8 mouse cellular contexts compared by ENCODE assay signal in the genomic region with DNA sequence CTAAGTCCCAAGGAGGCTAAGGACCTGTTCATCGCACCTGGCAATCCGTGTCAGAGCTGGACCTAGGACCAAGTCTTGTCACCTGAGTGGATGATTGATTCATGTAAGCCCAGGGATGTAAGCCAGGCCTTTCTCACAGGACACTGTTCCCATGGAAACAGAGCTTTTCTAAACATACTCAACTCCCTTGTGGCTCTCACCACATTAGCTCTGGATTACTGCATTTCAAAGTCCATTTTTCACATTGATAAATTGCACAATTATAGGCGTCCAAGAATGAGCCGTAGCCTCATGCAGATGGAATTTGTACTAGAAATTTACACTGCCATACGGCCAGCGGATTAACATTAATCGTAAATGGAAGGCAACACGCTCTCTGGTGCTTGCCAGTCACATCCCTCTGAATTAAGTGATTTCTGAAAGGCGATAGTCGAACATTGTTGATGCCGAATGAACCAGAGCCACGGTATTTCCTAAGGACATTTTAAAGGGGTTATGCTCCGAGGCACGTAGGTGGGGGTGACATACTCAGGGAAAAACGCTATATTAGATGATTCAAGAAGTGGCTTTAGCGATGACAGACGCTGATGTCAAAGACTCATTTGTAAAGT. TPM values are rescaled to one million over a fixed set of nuclear protein-coding genes. Genes with fewer than 3 reads are reported as not detected.
DNase-seq lines count a peak whose midpoint lies in the region; ATAC-seq lines count a peak whose summit lies in the region.
"Had no signal": no experiment of that assay in that cellular context is flagged by ENCODE, and none has a peak within 500 bp of the region (broad histone marks: within the 10 kb centered on the region; RNA-seq: fewer than 3 reads in every experiment).

No protein-coding gene starts in this region.

- intact Hi-C loops in gastrocnemius, postnatal 36 days (cut with DNase I), result no loop called here

- H3K36me3 ChIP-seq in midbrain, embryonic 11.5 days (ENCODE audit: control insufficient read depth, insufficient read depth, low read length), result no peaks in the 10 kb centered on the region
- H3K36me3 ChIP-seq in midbrain, embryonic 10.5 days, result no peaks in the 10 kb centered on the region
- no peaks in the 10 kb centered on the region for H3K36me3 ChIP-seq in forebrain, embryonic 11.5 days (ENCODE audit: control insufficient read depth, insufficient read depth, low read length)
- H3K36me3 ChIP-seq: heart, embryonic 15.5 days had no signal

- no peak overlapping the region for H3K9ac ChIP-seq in midbrain, embryonic 11.5 days (ENCODE audit: low read length)
- no peak overlapping the region for H3K9ac ChIP-seq in forebrain, embryonic 11.5 days (ENCODE audit: low read length)
- H3K9ac ChIP-seq: heart, embryonic 15.5 days had no signal

- H3K27ac ChIP-seq in midbrain, embryonic 11.5 days (ENCODE audit: low read depth, low read length), result no peak overlapping the region
- no peak overlapping the region for H3K27ac ChIP-seq in midbrain, embryonic 10.5 days (replicated peaks)
- H3K27ac ChIP-seq in forebrain, embryonic 11.5 days (ENCODE audit: low read depth, low read length), result no peak overlapping the region
- H3K27ac ChIP-seq: heart, embryonic 15.5 days had no signal

- 61% methylated on average over 17 of the region's 17 CpGs for WGBS in midbrain, embryonic 11.5 days
- 75% methylated on average over 17 of the region's 17 CpGs for WGBS in midbrain, embryonic 10.5 days
- 61% methylated on average over 17 of the region's 17 CpGs for WGBS in forebrain, embryonic 11.5 days

- no peaks in the 10 kb centered on the region for H3K27me3 ChIP-seq in midbrain, embryonic 11.5 days (ENCODE audit: control insufficient read depth, insufficient read depth, low read length)
- H3K27me3 ChIP-seq in midbrain, embryonic 10.5 days (ENCODE audit: low read depth, poor library complexity, severe bottlenecking), result no peaks in the 10 kb centered on the region
- no peaks in the 10 kb centered on the region for H3K27me3 ChIP-seq in forebrain, embryonic 11.5 days (ENCODE audit: control insufficient read depth, insufficient read depth, low read length)
- H3K27me3 ChIP-seq: heart, embryonic 15.5 days had no signal

- H3K9me3 ChIP-seq in midbrain, embryonic 11.5 days (ENCODE audit: control insufficient read depth, low read length), result no peaks in the 10 kb centered on the region
- peaks cover 3% of the 10 kb centered on the region; the same call in 1 of the 2 replicates for H3K9me3 ChIP-seq in midbrain, embryonic 10.5 days (replicated peaks)
- no peaks in the 10 kb centered on the region for H3K9me3 ChIP-seq in forebrain, embryonic 11.5 days (ENCODE audit: control insufficient read depth, low read length)
- H3K9me3 ChIP-seq: heart, embryonic 15.5 days had no signal

- peaks cover 12% of the 10 kb centered on the region; the same call in 1 of the 2 replicates for H3K4me1 ChIP-seq in midbrain, embryonic 11.5 days (ENCODE audit: control insufficient read depth, insufficient read depth, low read length)
- H3K4me1 ChIP-seq in midbrain, embryonic 10.5 days, result peaks cover 33% of the 10 kb centered on the region
- peaks cover 5% of the 10 kb centered on the region; the same call in 1 of the 2 replicates for H3K4me1 ChIP-seq in forebrain, embryonic 11.5 days (replicated peaks; ENCODE audit: control insufficient read depth, insufficient read depth, low read length)

- peak; percentile 74; the same call in 1 of the 2 replicates for ATAC-seq in midbrain, embryonic 11.5 days (ENCODE audit: low FRiP score)
- ATAC-seq in forebrain, embryonic 11.5 days (replicated peaks; ENCODE audit: low FRiP score), result peak; percentile 49
- no peak for ATAC-seq in megakaryocyte progenitor cell, adult 5-6 weeks (replicated peaks; ENCODE audit: poor library complexity)

- no peak overlapping the region for H3K4me2 ChIP-seq in midbrain, embryonic 11.5 days
- H3K4me2 ChIP-seq in forebrain, embryonic 11.5 days (ENCODE audit: low read depth, low read length, severe bottlenecking), result no peak overlapping the region
- H3K4me2 ChIP-seq: heart, embryonic 15.5 days had no signal

- no peak for DNase-seq in midbrain, embryonic 11.5 days (ENCODE audit: low spot score, missing footprints)
- DNase-seq in midbrain, embryonic 10.5 days (ENCODE audit: low spot score), result no peak
- no peak for DNase-seq in forebrain, embryonic 11.5 days (ENCODE audit: low spot score)
- peak; percentile 89 for DNase-seq in mesoderm, embryonic 11.5 days (ENCODE audit: low read depth, low spot score)
- DNase-seq in left cerebral cortex, adult 18-20 months (ENCODE audit: low spot score in 2 of 2), result no peak
- no peak for DNase-seq in gastrocnemius, postnatal 36 days

- no peak overlapping the region for H3K4me3 ChIP-seq in midbrain, embryonic 11.5 days (ENCODE audit: low read depth, low read length)
- no peak overlapping the region for H3K4me3 ChIP-seq in midbrain, embryonic 10.5 days
- H3K4me3 ChIP-seq in forebrain, embryonic 11.5 days (ENCODE audit: low read depth, low read length), result no peak overlapping the region
- H3K4me3 ChIP-seq: heart, embryonic 15.5 days had no signal

RNA-seq across cellular contexts. Expression of gene Cep63, which starts 23.7 kb away (rescaled TPM):
- 53.1 and 62.0 TPM in 2 replicates for polyA plus RNA-seq in midbrain, embryonic 11.5 days (2014; fragmentation: Nextera tagmentation; extraction: Ambion mirVana)
- 54.1 and 65.9 TPM in 2 replicates for polyA plus RNA-seq in midbrain, embryonic 10.5 days (2016; fragmentation: Nextera tagmentation; extraction: Ambion mirVana)
- 51.4 and 53.2 TPM in 2 replicates for polyA plus RNA-seq in forebrain, embryonic 11.5 days (2014; fragmentation: Nextera tagmentation; extraction: Ambion mirVana)
- 26.0 and 43.3 TPM in 2 replicates for total RNA-seq in megakaryocyte progenitor cell, adult 5-6 weeks (2015)
- 30.0 and 40.8 TPM in 2 replicates for total RNA-seq in megakaryocyte progenitor cell, adult 5-6 weeks (2017)
- total RNA-seq in left cerebral cortex, adult 18-20 months (2021), result 10 to 100 TPM; 31.3 to 32.5 TPM
- 10 to 100 TPM; 20.7 to 21.9 TPM for total RNA-seq in gastrocnemius, postnatal 36 days (2021)

RNA-seq across cellular contexts. Expression of gene Anapc13, which starts 23.9 kb away (rescaled TPM):
- polyA plus RNA-seq in midbrain, embryonic 11.5 days (2014; fragmentation: Nextera tagmentation; extraction: Ambion mirVana), result 167 and 182 TPM in 2 replicates
- polyA plus RNA-seq in midbrain, embryonic 10.5 days (2016; fragmentation: Nextera tagmentation; extraction: Ambion mirVana), result 172 and 188 TPM in 2 replicates
- 166 and 173 TPM in 2 replicates for polyA plus RNA-seq in forebrain, embryonic 11.5 days (2014; fragmentation: Nextera tagmentation; extraction: Ambion mirVana)
- 105 and 118 TPM in 2 replicates for total RNA-seq in megakaryocyte progenitor cell, adult 5-6 weeks (2015)
- 107 and 125 TPM in 2 replicates for total RNA-seq in megakaryocyte progenitor cell, adult 5-6 weeks (2017)
- 100 to 1,000 TPM; 107 to 112 TPM for total RNA-seq in left cerebral cortex, adult 18-20 months (2021)
- 100 to 1,000 TPM; 186 to 195 TPM for total RNA-seq in gastrocnemius, postnatal 36 days (2021)
